12 mouse cellular contexts compared by ENCODE assay signal in the genomic region with DNA sequence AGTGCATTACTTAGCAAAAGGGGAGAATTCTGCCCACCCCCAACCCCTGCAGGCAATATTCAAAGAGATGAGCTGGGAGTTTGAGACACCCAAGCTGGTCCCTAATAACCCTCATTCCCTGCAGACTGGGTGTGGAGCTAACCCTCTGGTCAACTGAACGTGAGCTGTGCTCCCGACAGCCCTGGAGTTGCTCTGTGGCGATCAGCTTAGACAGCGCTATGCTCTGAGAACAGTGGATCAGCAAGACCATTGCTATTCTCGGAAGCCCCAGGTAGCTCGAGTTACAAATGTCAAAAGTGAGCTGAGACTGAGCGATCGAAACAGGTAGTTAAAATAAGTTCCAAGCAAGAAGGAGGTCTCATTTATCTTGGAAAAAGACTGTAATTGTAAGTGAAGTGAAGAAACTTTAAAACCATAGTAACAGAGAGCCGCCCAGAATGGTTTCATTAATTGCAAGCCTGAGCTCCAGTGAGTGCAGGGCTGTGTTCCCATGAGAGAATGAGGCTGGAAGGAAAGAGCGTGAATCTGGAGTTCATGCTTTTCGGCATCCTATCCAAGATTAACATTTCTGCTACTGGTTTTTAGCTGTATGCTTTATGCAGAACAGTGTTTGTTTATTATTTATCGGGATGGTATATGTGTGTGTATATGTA.
DNase-seq lines count a peak whose midpoint lies in the region; ATAC-seq and TF ChIP-seq lines count a peak whose summit lies in the region.
"Had no signal": no experiment of that assay in that cellular context is flagged by ENCODE, and none has a peak within 500 bp of the region (broad histone marks: within the 10 kb centered on the region; RNA-seq: fewer than 3 reads in every experiment).

No protein-coding gene starts in this region.

- DNase-seq in retina, postnatal 1 day, result peak; percentile 40
- DNase-seq in retina, embryonic 14.5 days (ENCODE audit: low spot score), result no peak
- DNase-seq in gastrocnemius, postnatal 10 days, result peak; percentile 10
- no peak for DNase-seq in testis, postnatal 14 days (ENCODE audit: low spot score)
- no peak for DNase-seq in thymus, adult 2 months
- DNase-seq: cerebellum, adult 11-12 months; thymus, postnatal 25 days had no signal

- 69% methylated on average over 12 of the region's 12 CpGs for WGBS in hindbrain, embryonic 13.5 days
- WGBS in hindbrain, embryonic 16.5 days, result 64% methylated on average over 12 of the region's 12 CpGs
- 93% methylated on average over 12 of the region's 12 CpGs for WGBS in thymus, adult 2 months

- H3K27ac ChIP-seq in hindbrain, embryonic 13.5 days, result no peak overlapping the region
- H3K27ac ChIP-seq in hindbrain, embryonic 16.5 days (ENCODE audit: low read depth, low read length), result no peak overlapping the region
- H3K27ac ChIP-seq in thymus, adult 2 months (ENCODE audit: control insufficient read depth, insufficient read depth, low read length), result no peak overlapping the region
- H3K27ac ChIP-seq: forebrain, embryonic 10.5 days; liver, embryonic 12.5 days had no signal

- no peak for TF ChIP-seq CTCF in thymus, adult 2 months (IDR thresholded peaks at IDR 0.05; ENCODE audit: borderline replicate concordance, control insufficient read depth, extremely low read depth, insufficient read depth, low read length, poor library complexity)

- H3K27me3 ChIP-seq in hindbrain, embryonic 13.5 days, result no peaks in the 10 kb centered on the region
- H3K27me3 ChIP-seq in hindbrain, embryonic 16.5 days (replicated peaks; ENCODE audit: control insufficient read depth, insufficient read depth, low read length), result no peaks in the 10 kb centered on the region
- H3K27me3 ChIP-seq in thymus, adult 2 months (ENCODE audit: control insufficient read depth, insufficient read depth, low read length), result no peaks in the 10 kb centered on the region
- H3K27me3 ChIP-seq: liver, embryonic 12.5 days had no signal

- H3K4me2 ChIP-seq in hindbrain, embryonic 13.5 days, result no peak overlapping the region
- no peak overlapping the region for H3K4me2 ChIP-seq in hindbrain, embryonic 16.5 days (ENCODE audit: low read length)
- H3K4me2 ChIP-seq: liver, embryonic 12.5 days had no signal

- peak; percentile 38; the same call in 1 of the 2 replicates for ATAC-seq in hindbrain, embryonic 13.5 days (ENCODE audit: low FRiP score)
- ATAC-seq in hindbrain, embryonic 16.5 days, result no peak
- ATAC-seq: activated CD4-positive, CD25-positive, alpha-beta regulatory T cell, adult 4 months; liver, embryonic 12.5 days had no signal

- TF ChIP-seq POLR2A in thymus, adult 2 months (IDR thresholded peaks at IDR 0.05; ENCODE audit: control insufficient read depth, extremely low read depth, insufficient read depth, low read length, poor library complexity), result no peak

- H3K4me3 ChIP-seq in hindbrain, embryonic 13.5 days, result no peak overlapping the region
- no peak overlapping the region for H3K4me3 ChIP-seq in hindbrain, embryonic 16.5 days (ENCODE audit: low read length)
- H3K4me3 ChIP-seq in thymus, adult 2 months (ENCODE audit: control insufficient read depth, insufficient read depth, low read length), result no peak overlapping the region
- H3K4me3 ChIP-seq: forebrain, embryonic 10.5 days; liver, embryonic 12.5 days had no signal

- H3K4me1 ChIP-seq in hindbrain, embryonic 13.5 days (replicated peaks), result peaks cover 9% of the 10 kb centered on the region
- H3K4me1 ChIP-seq in hindbrain, embryonic 16.5 days (ENCODE audit: control insufficient read depth, insufficient read depth, low read depth, low read length), result no peaks in the 10 kb centered on the region; the same call in 1 of the 2 replicates
- H3K4me1 ChIP-seq in thymus, adult 2 months (replicated peaks; ENCODE audit: control insufficient read depth, insufficient read depth, low read length), result no peaks in the 10 kb centered on the region
- H3K4me1 ChIP-seq: liver, embryonic 12.5 days had no signal

- H3K9me3 ChIP-seq in hindbrain, embryonic 13.5 days, result no peaks in the 10 kb centered on the region
- no peaks in the 10 kb centered on the region for H3K9me3 ChIP-seq in hindbrain, embryonic 16.5 days (ENCODE audit: control insufficient read depth, low read length)
- H3K9me3 ChIP-seq: forebrain, embryonic 10.5 days; liver, embryonic 12.5 days had no signal

- no peaks in the 10 kb centered on the region for H3K36me3 ChIP-seq in hindbrain, embryonic 13.5 days
- H3K36me3 ChIP-seq in hindbrain, embryonic 16.5 days (ENCODE audit: control insufficient read depth, insufficient read depth, low read length), result no peaks in the 10 kb centered on the region
- H3K36me3 ChIP-seq in thymus, adult 2 months (ENCODE audit: control insufficient read depth, insufficient read depth, low read length), result no peaks in the 10 kb centered on the region
- H3K36me3 ChIP-seq: liver, embryonic 12.5 days had no signal

- H3K9ac ChIP-seq in hindbrain, embryonic 13.5 days, result no peak overlapping the region
- H3K9ac ChIP-seq in hindbrain, embryonic 16.5 days (ENCODE audit: low read depth, low read length), result no peak overlapping the region
- H3K9ac ChIP-seq: liver, embryonic 12.5 days had no signal

Comparison
In these comparisons a context has a peak if more than half of its experiments do, and no peak if none do; other contexts are left out.
1. DNase-seq: peak in retina, postnatal 1 day (single experiment) and gastrocnemius, postnatal 10 days (single experiment); none in retina, embryonic 14.5 days (single experiment), testis, postnatal 14 days (single experiment) and thymus, adult 2 months (single experiment).